Comparison of ENCODE assay signal across 9 mouse cellular contexts in genomic region chr4:134402571-134403262, GRCm38 (mm10). TPM values are rescaled to one million over a fixed set of nuclear protein-coding genes. Genes with fewer than 3 reads are reported as not detected.
A peak's percentile ranks its signal among the peaks of the same experiment; 100 is the strongest.
DNase-seq lines count a peak whose midpoint lies in the region; ATAC-seq and TF ChIP-seq lines count a peak whose summit lies in the region.
"Had no signal": no experiment of that assay in that cellular context is flagged by ENCODE, and none has a peak within 500 bp of the region (broad histone marks: within the 10 kb centered on the region; RNA-seq: fewer than 3 reads in every experiment).

No protein-coding gene starts in this region.

- WGBS in olfactory bulb, adult 2 months: 60% methylated on average over 16 of the region's 16 CpGs

- H3K27ac ChIP-seq in olfactory bulb, adult 2 months (ENCODE audit: insufficient read depth, low read depth, low read length): peak overlapping the region; percentile 76

- TF ChIP-seq CTCF in olfactory bulb, adult 2 months (IDR thresholded peaks at IDR 0.05; ENCODE audit: insufficient read depth, low read depth, low read length): no peak

- peaks cover 32% of the 10 kb centered on the region for H3K4me1 ChIP-seq in olfactory bulb, adult 2 months (ENCODE audit: control insufficient read depth, insufficient read depth, low read length)

- peak; percentile 66 to 74 for DNase-seq in right cerebral cortex, postnatal 10 days (ENCODE audit: low spot score in 2 of 2)
- no peak for DNase-seq in right cerebral cortex, postnatal 14 days
- DNase-seq in heart, adult 8-10 months (ENCODE audit: low spot score): peak; percentile 54
- peak; percentile 32 to 66 for DNase-seq in kidney, postnatal 25 days
- DNase-seq in right cerebral cortex, postnatal 25 days: no peak
- DNase-seq in embryo, embryonic 11 days: no peak

- ATAC-seq in erythroblast, adult 5-6 weeks (replicated peaks; ENCODE audit: low FRiP score, poor library complexity, severe bottlenecking): no peak

- no peak for TF ChIP-seq POLR2A in olfactory bulb, adult 2 months (IDR thresholded peaks at IDR 0.05; ENCODE audit: insufficient read depth, low read depth, low read length)

- H3K4me3 ChIP-seq in olfactory bulb, adult 2 months (ENCODE audit: insufficient read depth, low read depth, low read length): no peak overlapping the region

RNA-seq across cellular contexts. Expression of gene Pafah2, which starts 6.6 kb away (rescaled TPM):
- 10 to 100 TPM in 1 of 4 experiments, 1 to 10 TPM in 3; 6.8 to 10.7 (median 9.1) TPM for total RNA-seq in heart, adult 8-10 months (2022)
- polyA plus RNA-seq in olfactory bulb, adult 2 months (2012; ENCODE audit: insufficient read depth, insufficient read length, low replicate concordance, missing spikeins): not detected in 2 replicates
- total RNA-seq in erythroblast, adult 5-6 weeks (2015; ENCODE audit: low replicate concordance): 3.1 and 3.3 TPM in 2 replicates
- total RNA-seq in erythroblast, adult 5-6 weeks (2017; ENCODE audit: low replicate concordance): 1.5 and 3.9 TPM in 2 replicates

RNA-seq across cellular contexts. Expression of gene Extl1, which starts 19.1 kb away (rescaled TPM):
- 10 to 100 TPM; 20.5 to 28.9 (median 23.9) TPM for total RNA-seq in heart, adult 8-10 months (2022)
- not detected in 2 replicates for polyA plus RNA-seq in olfactory bulb, adult 2 months (2012; ENCODE audit: insufficient read depth, insufficient read length, low replicate concordance, missing spikeins)
- total RNA-seq in erythroblast, adult 5-6 weeks (2015; ENCODE audit: low replicate concordance): not detected in 2 replicates
- 0.42 TPM in 1 of 2 replicates, not detected in the other for total RNA-seq in erythroblast, adult 5-6 weeks (2017; ENCODE audit: low replicate concordance)

RNA-seq across cellular contexts. Expression of gene Slc30a2, which starts 59.7 kb away (rescaled TPM):
- total RNA-seq in heart, adult 8-10 months (2022): under 1 TPM; 0.32 to 0.94 (median 0.55) TPM
- not detected in 2 replicates for polyA plus RNA-seq in olfactory bulb, adult 2 months (2012; ENCODE audit: insufficient read depth, insufficient read length, low replicate concordance, missing spikeins)
- not detected in 2 replicates for total RNA-seq in erythroblast, adult 5-6 weeks (2015; ENCODE audit: low replicate concordance)
- not detected in 2 replicates for total RNA-seq in erythroblast, adult 5-6 weeks (2017; ENCODE audit: low replicate concordance)
- total RNA-seq: layer of hippocampus, postnatal 10 days had no signal

Comparison
In these comparisons a context has a peak if more than half of its experiments do, and no peak if none do; other contexts are left out.
1. DNase-seq: peak in right cerebral cortex, postnatal 10 days (2 of 2), heart, adult 8-10 months (single experiment) and kidney, postnatal 25 days (2 of 2); none in right cerebral cortex, postnatal 14 days (single experiment), right cerebral cortex, postnatal 25 days (single experiment) and embryo, embryonic 11 days (single experiment).
2. RNA of gene Extl1, which starts 19.1 kb away (total RNA-seq): 20.5 to 28.9 TPM in heart, adult 8-10 months; 0.42 TPM in erythroblast, adult 5-6 weeks; every median in the first group is over 10 times any median in the second.